Mouse (Mus musculus): ENCODE data around the gene L3mbtl4.

DNA sequence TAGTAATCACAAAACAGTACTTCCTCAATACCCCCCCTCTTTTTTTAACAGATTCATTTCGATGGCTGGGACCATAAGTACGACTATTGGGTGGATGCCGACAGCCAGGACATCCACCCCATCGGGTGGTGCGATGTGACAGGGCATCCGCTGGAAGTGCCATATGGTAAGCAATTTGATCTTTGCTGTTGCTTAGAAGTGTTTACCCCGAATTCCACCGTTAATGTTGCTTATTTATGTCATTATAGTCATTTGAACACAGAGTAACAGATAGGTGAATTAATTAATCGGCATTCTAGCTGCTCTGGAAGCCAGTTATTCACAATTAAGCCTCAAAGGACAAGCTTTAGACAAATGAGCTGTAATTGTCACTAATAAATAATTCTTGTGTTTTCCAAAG, 286.1 kb downstream of the L3mbtl4 start:
- TF ChIP-seq CTCF (conservative IDR thresholded peaks at IDR 0.05 in 1 of 2, IDR thresholded peaks at IDR 0.05 in 1 of 2; ENCODE audit: low read depth in 2 of 2, low read length in 2 of 2) (no peak), USF1 (IDR thresholded peaks at IDR 0.05; ENCODE audit: low read depth, low read length) (no peak), EP300 (IDR thresholded peaks at IDR 0.05; ENCODE audit: low read length) (no peak), POLR2A (IDR thresholded peaks at IDR 0.05; ENCODE audit: low read depth, low read length) (no peak), MAX (IDR thresholded peaks at IDR 0.05; ENCODE audit: low read length) (no peak), BHLHE40 (IDR thresholded peaks at IDR 0.05; ENCODE audit: low read depth, low read length) (no peak), CHD1 (IDR thresholded peaks at IDR 0.05; ENCODE audit: low read depth, low read length) (no peak), TBP (conservative IDR thresholded peaks at IDR 0.05; ENCODE audit: low read depth, low read length) (no peak), TCF12 (IDR thresholded peaks at IDR 0.05; ENCODE audit: low read depth, low read length) (no peak), CHD2 (IDR thresholded peaks at IDR 0.05; ENCODE audit: low read length) (no peak), IRF4 (IDR thresholded peaks at IDR 0.05; ENCODE audit: low read depth, low read length) (no peak), ZNF384 (IDR thresholded peaks at IDR 0.05; ENCODE audit: low read depth, low read length) (no peak)
